Mouse (Mus musculus): ENCODE measurements around the gene Esf1.

GRCm38 (mm10) chr2:140113851-140114250, 56.5 kb downstream of the Esf1 start:
- no peak for TF ChIP-seq MAX (IDR thresholded peaks at IDR 0.05)
- no peak for TF ChIP-seq CTCF (IDR thresholded peaks at IDR 0.05; ENCODE audit: control insufficient read depth, insufficient read depth, insufficient read length)
- TF ChIP-seq MYOG (IDR thresholded peaks at IDR 0.05; ENCODE audit: control insufficient read depth, extremely low read depth, insufficient read length) = no peak
- no peak for TF ChIP-seq USF1 (IDR thresholded peaks at IDR 0.05; ENCODE audit: low read depth)
